Mouse (Mus musculus): ENCODE data around the gene Shisal1.

DNA sequence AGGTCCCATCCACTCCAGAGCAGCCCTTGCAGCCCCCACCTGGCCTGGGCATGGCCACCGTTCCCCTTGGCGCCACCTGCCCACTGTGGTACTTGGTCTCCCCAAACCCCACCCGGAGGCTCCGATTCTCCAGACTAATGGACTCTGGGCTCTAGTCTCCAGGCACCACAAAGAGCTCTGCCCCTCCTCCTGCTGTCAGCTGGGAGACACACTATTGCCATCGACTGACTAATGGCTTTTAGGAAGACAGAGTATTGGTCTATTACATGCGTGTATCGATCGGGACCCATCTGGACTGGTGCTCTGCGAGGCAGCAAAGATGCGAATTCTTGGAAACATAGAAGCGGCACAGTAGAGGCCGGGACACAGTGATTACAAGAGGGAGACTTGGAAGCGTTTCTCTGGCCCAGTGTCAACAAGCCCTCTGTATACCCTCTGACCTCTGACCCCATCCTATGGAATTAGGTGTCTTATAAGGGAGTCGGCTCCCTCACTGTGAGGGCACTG, 49.2 kb downstream of the Shisal1 start:
- TF ChIP-seq CTCF (IDR thresholded peaks at IDR 0.05; ENCODE audit: low read depth) (no peak), EP300 (IDR thresholded peaks at IDR 0.05; ENCODE audit: low read depth) (no peak)

All from heart, postnatal 0 days (tissue).